Mouse (Mus musculus) olfactory bulb, adult 2 months (tissue): Measurements from ENCODE around the gene Cep63.

Source experiments
- CTCF ChIP-seq: fragments of 200-500 bp; IDR thresholded peaks from 2 replicates; pipeline ENCODE4 v1.5.1; 2012; ENCODE audit warnings: low read depth, mild to moderate bottlenecking, low read length, moderate library complexity; ENCODE audit not compliant: insufficient read depth
- POLR2A ChIP-seq: fragments of 200-500 bp; IDR thresholded peaks from 2 replicates; pipeline ENCODE4 v1.6.1; 2012; ENCODE audit warnings: mild to moderate bottlenecking, low read depth, low read length, moderate library complexity; ENCODE audit not compliant: insufficient read depth

- TF ChIP-seq CTCF, result no peak
- no peak for TF ChIP-seq POLR2A
Measured at GRCm38 (mm10) chr9:102626839-102627225, 498 bp upstream of the Cep63 start.
